Mouse (Mus musculus) ES-E14 (cell line): ENCODE measurements at regions not wholly inside any gene's neighbourhood (a gene's known extent, or its start where the extent isn't known, plus 50 kb on each side); places are given as distances from the start of the nearest gene placed in this dataset.

Experiments
- DNase-seq: peaks from one replicate; pipeline ENCODE4 v3.0.0-alpha.2; 2013; ENCODE audit warnings: low read depth, low spot score
- H3K27ac ChIP-seq: 2 replicates; pipeline ENCODE4 v1.5.1; 2012; ENCODE audit warnings: low read depth, mild to moderate bottlenecking, low read length, moderate library complexity, mixed read lengths; ENCODE audit not compliant: poor library complexity, insufficient read depth, severe bottlenecking
- H3K36me3 ChIP-seq: 2 replicates; pipeline ENCODE4 v1.6.1; 2012; ENCODE audit warnings: mild to moderate bottlenecking, low read length, moderate library complexity, mixed read lengths; ENCODE audit not compliant: control insufficient read depth, poor library complexity, insufficient read depth, severe bottlenecking
- H3K4me1 ChIP-seq, 2 experiments: fragments of 150-350 bp in 1 of 2; sonication (generic) in 1 of 2; 2 replicates each; pipeline ENCODE4 v1.6.1; 2012; ENCODE audit warnings: low read length in 2 of 2, mild to moderate bottlenecking in 1 of 2, mixed read lengths in 1 of 2; ENCODE audit not compliant: control insufficient read depth in 2 of 2, insufficient read depth in 2 of 2, poor library complexity in 1 of 2
- H3K4me3 ChIP-seq, 2 experiments: fragments of 150-350 bp in 1 of 2; sonication (generic) in 1 of 2; 2 replicates each; pipeline ENCODE4 v1.5.1; 2012; ENCODE audit warnings: low read length in 2 of 2, low read depth in 1 of 2, mild to moderate bottlenecking in 1 of 2, mixed read lengths in 1 of 2; ENCODE audit not compliant: insufficient read depth in 1 of 2, poor library complexity in 1 of 2, severe bottlenecking in 1 of 2
- H3K9ac ChIP-seq: 2 replicates; pipeline ENCODE4 v1.6.1; 2012; ENCODE audit warnings: low read depth, mild to moderate bottlenecking, low read length, mixed read lengths; ENCODE audit not compliant: poor library complexity, insufficient read depth, severe bottlenecking
- H3K9me3 ChIP-seq: fragments of 150-350 bp; sonication (generic); 2 replicates; pipeline ENCODE4 v1.6.1; 2012; ENCODE audit warnings: low read depth, mild to moderate bottlenecking, low read length; ENCODE audit not compliant: control insufficient read depth, insufficient read depth
- CHD2 ChIP-seq: IDR thresholded peaks from 2 replicates; pipeline ENCODE4 v1.6.1; 2014; ENCODE audit warnings: mild to moderate bottlenecking, low read depth, low read length, inconsistent platforms
- HCFC1 ChIP-seq: IDR thresholded peaks from 2 replicates; pipeline ENCODE4 v1.6.1; 2012; ENCODE audit warnings: low read length, inconsistent platforms, borderline replicate concordance; ENCODE audit not compliant: insufficient read depth
- MAFK ChIP-seq: IDR thresholded peaks from 2 replicates; pipeline ENCODE4 v1.6.1; 2014; ENCODE audit warnings: mild to moderate bottlenecking, low read depth, low read length, inconsistent platforms; ENCODE audit not compliant: insufficient read depth
- ZC3H11A ChIP-seq: IDR thresholded peaks from 2 replicates; pipeline ENCODE4 v1.6.1; 2012; ENCODE audit warnings: low read depth, mild to moderate bottlenecking, inconsistent platforms, low read length, borderline replicate concordance
- ZNF384 ChIP-seq: IDR thresholded peaks from 2 replicates; pipeline ENCODE4 v1.6.1; 2012; ENCODE audit warnings: low read depth, low read length, inconsistent platforms
- in situ Hi-C, 2 experiments: fragments of 600-800 bp; cut with MboI; formaldehyde crosslinking; loops; one replicate each; pipeline ENCODE4 v1.15.1; 2025; ENCODE audit warnings: low sequenced_read_pairs in 2 of 2, inconsistent platforms in 1 of 2; ENCODE audit not compliant: unreplicated experiment in 2 of 2

DNA sequence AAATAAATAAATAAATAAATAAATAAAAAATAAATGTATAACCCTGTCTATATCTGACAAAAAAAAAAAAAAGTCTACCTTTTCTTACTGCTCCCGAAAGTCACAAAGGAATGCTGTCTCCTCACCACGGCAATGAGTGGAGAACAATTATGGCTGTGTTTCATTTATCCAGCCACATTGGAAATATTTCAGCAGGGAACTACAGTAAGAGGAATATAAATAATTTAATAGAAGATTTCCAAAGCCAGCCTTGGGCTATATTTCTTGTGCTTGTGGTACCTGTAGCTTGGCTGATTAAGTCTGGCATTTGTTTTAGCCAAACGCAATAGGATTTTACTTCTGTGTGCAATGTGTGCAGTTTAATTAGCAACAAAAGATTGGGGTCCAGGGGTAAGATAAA is 98.8 kb upstream of the Tac1 start:
- H3K4me1 ChIP-seq: no peaks in the 10 kb centered on the region
- H3K36me3 ChIP-seq: no peaks in the 10 kb centered on the region
- no peaks in the 10 kb centered on the region for H3K9me3 ChIP-seq
- in situ Hi-C loops: no loop called here
- no peak overlapping the region for H3K9ac ChIP-seq
- no peak overlapping the region for H3K4me3 ChIP-seq
- no peak for TF ChIP-seq ZNF384
- TF ChIP-seq ZC3H11A: no peak
- TF ChIP-seq HCFC1: no peak
- no peak for TF ChIP-seq MAFK
- no peak for TF ChIP-seq CHD2
- no peak overlapping the region for H3K27ac ChIP-seq
- no peak for DNase-seq

GRCm38 (mm10) chr6:7463896-7464295 is 90.8 kb upstream of the Tac1 start:
- H3K27ac ChIP-seq: no peak overlapping the region
- H3K9ac ChIP-seq: no peak overlapping the region
- TF ChIP-seq ZC3H11A (no peak), ZNF384 (no peak), CHD2 (no peak), HCFC1 (no peak)
- no peak for DNase-seq
- no peaks in the 10 kb centered on the region for H3K36me3 ChIP-seq
- no peaks in the 10 kb centered on the region for H3K9me3 ChIP-seq
- no peaks in the 10 kb centered on the region for H3K4me1 ChIP-seq
- H3K4me3 ChIP-seq: no peak overlapping the region
- in situ Hi-C loops: no loop called here

DNA sequence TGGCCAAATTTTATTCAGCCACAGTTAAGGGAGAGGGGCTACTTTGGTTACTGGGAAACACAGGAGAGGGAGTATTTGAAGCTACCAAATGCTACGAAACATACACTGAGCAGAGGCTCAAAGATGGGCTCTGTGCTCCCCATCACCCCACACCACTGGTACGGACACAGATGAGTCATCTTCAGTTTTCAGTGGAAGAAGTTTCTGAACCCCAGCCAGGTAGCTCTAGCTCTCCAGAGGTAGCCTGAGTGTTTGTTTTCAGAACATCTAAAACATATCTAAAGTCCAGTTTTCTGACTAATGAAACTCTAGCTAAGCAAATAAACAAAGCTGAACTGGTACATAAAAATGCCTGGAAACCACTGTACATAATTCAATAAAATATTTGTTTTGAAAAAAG is 90.3 kb upstream of the Tac1 start:
- in situ Hi-C loops: no loop called here
- no peak overlapping the region for H3K27ac ChIP-seq
- H3K9ac ChIP-seq: no peak overlapping the region
- no peak for TF ChIP-seq MAFK
- TF ChIP-seq ZNF384: no peak
- no peak for TF ChIP-seq HCFC1
- TF ChIP-seq CHD2: no peak
- TF ChIP-seq ZC3H11A: no peak
- H3K9me3 ChIP-seq: no peaks in the 10 kb centered on the region
- H3K36me3 ChIP-seq: no peaks in the 10 kb centered on the region
- no peak for DNase-seq
- H3K4me1 ChIP-seq: no peaks in the 10 kb centered on the region
- no peak overlapping the region for H3K4me3 ChIP-seq

- Histone ChIP-seq H3K4me1 (no peaks in the 10 kb centered on the region), H3K27ac (no peak overlapping the region), H3K36me3 (no peaks in the 10 kb centered on the region), H3K4me3 (no peak overlapping the region), H3K9me3 (no peaks in the 10 kb centered on the region), H3K9ac (no peak overlapping the region)
- TF ChIP-seq ZNF384 (no peak), MAFK (no peak), ZC3H11A (no peak), CHD2 (no peak), HCFC1 (no peak)
- in situ Hi-C loops: no loop called here
- no peak for DNase-seq
These were observed 82.2 kb upstream of the Tac1 start for GRCm38 (mm10) chr6:7472366-7473026.

DNA sequence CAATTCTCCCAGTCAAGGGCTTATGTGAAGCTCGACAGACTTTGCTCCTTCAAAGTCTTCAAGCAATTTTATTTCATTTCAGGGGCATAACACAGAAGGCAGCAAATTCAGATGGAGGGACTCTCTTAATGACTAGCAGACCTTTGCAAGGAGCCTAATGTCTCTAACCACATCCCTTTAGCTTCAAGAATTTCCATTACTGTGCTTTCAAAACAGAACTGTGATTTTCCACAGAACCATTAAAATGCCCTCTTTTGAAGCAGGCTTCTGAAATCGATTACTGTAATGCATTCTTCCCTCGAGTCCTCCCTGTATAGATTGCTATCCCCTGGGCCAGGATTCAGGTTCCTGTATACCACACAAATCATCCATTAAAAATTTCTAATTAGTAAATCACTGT is 80.9 kb upstream of the Tac1 start:
- no peak for TF ChIP-seq HCFC1
- no peak for TF ChIP-seq MAFK
- TF ChIP-seq ZC3H11A: no peak
- no peak overlapping the region for H3K9ac ChIP-seq
- DNase-seq: no peak
- no peaks in the 10 kb centered on the region for H3K9me3 ChIP-seq
- in situ Hi-C loops: no loop called here
- H3K4me3 ChIP-seq: no peak overlapping the region
- H3K36me3 ChIP-seq: no peaks in the 10 kb centered on the region
- H3K27ac ChIP-seq: no peak overlapping the region
- no peaks in the 10 kb centered on the region for H3K4me1 ChIP-seq
